Mouse (Mus musculus): ENCODE measurements around the gene Cpn2.

Gene Cpn2

DNA sequence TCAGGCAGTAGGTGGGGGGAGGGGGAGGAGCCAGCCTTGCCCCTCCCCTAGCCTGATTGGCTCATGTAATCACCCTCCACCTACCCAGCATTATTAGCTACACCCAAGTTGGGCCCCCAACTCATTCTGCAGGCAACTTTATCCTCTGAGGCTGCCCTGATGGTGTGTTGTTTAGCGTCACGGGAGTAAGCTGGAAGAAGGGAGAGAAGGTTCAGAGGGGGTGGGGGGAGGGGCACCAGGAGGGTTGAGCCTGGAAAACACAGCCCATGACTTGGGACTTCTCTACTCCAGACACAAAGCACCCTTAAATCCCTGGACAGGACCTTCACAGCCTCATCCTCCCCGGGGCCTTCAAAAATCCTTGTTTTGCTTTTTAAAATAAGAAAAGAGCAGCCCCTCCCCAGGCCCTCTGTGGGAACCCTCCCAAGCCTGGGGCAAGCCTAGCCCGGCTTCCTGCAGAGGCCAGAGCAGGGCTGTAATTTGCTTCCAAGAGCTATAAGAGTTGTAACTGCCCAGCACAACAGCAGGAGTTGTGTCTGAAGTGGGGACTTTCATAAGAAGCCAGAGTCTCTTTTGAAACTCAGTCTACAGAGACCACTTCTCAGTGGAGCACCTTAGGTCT is 13.5 kb upstream of the Cpn2 start:
- no peak for DNase-seq (ENCODE audit: low spot score)

DNA sequence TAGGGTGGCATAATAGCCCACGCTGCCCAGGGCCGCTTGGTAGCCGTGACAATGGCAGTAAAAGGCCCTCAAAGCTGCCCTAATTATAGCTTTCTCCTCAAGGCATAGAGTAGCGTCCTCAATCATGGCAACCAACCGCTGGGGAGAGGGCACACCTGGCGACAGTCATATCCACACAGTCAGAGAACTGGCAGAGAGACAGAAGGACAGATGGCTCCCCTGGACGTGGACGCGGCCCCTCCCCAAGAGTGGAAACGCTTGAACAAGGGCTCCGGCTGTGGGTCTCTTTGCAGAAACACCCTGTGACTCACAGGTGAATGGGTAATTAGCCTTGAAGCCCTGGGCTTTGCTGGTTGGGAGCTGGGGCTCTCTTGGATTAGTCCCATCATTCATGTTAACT is 11.1 kb upstream of the Cpn2 start:
- DNase-seq (ENCODE audit: low spot score) = no peak

DNA sequence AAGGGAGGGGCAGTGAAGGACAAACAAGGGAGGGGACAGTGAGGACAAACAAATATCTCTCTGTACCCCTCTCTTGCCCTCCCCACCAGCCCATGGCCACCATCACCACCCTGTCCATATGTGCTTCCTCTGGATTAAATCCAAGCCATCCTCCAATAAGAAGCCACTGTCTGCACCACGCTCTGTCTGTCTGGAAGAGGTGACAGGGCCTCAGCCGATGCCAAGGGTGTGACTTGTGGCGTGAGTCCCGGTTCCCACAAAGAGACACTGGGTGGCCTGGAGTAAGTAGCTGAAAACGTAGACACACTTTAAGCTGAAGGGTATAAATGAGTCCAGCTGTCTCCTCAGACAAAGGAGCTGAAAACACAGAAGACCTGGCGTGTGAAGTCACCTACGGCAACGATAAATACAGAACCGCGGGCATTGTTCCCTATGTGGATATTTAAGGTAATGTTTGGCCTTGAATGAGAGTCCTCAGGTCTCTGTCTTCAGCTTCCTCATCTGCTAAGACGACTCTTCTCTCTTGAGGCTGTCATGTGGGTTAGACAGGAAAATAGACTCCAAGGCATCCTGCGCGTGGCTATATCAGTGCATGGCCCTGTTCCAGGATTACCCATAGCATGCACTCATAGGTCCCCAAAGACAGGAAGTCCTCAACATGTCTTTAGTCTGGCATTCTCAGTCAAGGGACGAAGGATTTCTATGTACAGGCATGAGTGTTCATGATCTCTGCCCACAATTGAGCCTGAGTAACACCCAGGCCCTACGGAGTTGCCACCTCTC is 8.4 kb upstream of the Cpn2 start:
- no peak for DNase-seq (ENCODE audit: low spot score)

DNA sequence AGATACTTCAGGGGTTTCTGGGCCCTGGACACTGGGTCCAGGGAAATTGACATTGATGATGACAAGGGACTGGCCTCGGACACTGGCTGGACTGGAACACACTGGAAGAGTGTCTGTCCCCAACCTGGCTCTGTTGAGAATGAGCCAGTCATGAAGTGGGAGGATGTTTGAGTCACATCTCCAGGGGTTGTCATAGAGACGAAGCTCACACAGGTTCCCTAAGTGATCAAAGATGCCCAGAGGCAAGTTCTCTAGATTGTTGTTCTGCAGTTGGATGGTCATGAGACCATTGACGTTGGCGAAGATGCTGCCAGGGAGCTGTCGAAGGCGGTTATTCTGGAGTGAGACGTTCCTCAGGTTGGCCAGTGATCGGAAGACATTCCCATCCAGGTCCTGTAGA is 5.8 kb upstream of the Cpn2 start:
- no peak for DNase-seq (ENCODE audit: low spot score)

DNA sequence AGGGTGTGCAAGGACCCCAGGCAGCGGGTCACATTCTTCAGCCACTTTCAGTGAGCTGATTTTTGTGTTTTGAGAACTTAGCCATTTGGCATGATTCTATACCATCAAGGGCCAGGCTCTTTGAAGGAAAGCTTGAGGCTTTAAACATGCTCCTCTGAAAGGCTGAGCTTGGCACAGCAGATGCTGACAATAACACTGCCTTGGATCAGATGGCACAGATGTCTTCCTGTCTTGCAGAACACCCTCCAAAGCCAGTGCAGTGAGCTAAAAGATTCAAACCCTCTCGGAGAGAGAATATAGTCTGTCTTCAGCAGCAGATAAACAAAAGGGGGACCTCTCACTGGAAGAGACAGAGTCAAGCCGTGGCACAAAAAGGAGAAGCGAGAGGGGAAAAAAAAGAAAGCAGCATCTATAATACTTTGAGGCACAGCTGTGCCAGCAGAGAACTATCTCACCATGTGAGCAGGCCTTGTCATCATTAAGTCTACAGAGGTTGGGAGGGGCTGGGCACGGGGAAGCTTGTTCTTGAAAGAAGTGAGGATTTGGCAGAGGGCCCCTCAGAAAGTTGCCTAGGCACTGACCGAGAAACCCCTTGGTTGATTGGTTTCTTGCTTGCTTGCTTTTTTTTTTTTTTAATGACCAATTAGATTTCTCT is 4.8 kb upstream of the Cpn2 start:
- DNase-seq (ENCODE audit: low spot score) = no peak

DNA sequence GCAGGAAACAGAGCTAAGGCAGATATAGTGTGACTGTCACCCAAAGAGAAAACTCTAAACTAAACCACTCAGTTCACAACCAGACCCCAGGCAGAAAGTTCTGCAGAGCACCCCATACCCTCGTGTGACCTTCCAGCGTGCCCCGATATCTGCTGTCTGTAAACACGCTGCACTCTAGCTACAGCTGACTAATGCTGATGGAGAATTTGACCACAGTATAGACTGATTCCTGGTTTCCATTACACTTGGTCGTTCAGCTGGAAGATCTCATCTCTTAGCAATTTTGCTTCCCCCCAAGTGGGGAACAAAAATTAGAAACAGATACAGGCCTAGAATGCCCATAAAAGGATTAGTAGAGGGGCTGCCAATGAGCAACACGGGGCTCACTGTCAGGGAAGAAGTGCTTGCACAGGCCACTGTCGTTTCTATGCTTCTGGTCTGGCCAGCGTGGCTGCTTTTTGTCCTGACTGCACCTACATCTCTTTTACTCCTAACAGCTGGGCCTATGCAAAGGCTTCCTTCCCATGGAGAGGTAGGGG is 4.0 kb upstream of the Cpn2 start:
- no peak for DNase-seq (ENCODE audit: low spot score)

DNA sequence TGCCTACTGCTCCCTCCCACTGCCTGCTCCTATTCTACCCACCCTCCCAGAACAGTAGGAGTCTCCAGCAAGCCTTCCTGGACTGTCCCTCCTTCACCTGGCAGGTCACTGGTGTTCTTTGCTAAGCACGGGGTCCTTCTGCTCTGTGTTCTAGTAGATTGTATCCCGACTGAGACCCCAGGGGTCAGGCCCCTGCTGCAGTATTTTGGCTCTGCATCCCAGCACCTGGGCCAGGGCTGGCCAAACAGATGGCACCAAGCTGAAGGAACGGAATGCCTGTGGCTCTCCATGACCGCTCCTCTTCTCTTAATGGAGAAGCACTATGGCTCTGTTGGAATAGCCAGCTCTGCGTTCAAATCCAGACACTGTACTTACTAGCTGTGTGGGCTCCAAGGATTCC is 738 bp downstream of the Cpn2 start:
- no peak for DNase-seq (ENCODE audit: low spot score)

DNA sequence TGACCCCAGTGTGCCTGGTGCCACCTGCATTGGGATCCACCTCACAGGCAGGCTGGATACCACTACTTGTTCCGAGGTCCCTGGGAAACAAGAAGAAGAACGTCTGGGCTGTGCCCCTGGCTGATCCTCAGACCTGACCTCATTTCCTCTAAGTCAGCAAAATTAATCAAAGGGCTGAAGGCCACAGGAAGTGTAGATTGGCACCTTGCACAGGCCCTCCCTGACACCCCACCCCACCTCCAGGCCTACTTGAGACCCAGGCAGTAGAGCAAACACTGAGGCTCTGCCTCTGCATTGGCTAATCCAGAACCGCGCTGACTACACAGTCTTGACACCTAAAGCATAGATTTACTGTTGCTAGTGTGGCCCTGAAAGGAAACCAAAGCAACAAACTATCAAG is 1.7 kb downstream of the Cpn2 start:
- no peak for DNase-seq (ENCODE audit: low spot score)

DNA sequence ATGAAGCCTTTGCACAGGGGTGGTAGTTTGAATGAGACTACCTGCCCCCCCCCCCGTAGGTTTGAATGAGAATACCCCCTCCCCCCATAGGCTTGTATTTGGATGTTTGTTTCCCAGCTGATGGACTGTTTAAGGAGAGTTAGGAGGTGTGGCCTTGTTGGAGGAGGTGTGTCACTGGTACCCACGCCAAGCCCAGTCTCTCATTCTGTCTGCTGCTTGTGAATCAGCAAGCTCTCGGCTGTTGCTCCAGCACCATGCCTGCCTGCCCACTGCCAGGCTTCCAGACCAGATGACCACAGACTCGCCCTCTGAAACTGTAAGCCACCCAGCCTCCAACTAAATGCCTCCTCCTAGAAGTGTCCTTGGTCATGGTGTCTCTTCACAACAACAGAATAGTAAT is 4.1 kb downstream of the Cpn2 start:
- DNase-seq (ENCODE audit: low spot score) = no peak

DNA sequence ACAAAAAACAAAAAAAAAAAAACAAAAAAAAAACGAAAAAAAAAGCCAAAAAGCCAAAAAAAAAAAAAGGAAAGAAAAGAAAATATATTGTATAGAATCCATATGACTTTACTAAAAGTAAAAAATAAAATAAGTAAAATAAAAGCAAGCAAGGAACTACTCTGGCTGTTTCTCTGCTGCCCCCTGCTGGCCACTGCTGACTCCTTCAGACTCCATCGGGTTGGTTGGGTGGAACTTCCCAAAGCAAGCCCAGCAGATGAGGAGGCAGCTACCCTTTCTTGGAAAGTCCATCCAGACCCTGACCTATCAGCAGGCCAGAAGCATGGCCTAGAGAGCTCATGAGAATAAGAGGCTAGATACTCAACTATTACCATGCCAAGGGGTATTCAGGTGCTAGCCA is 4.6 kb downstream of the Cpn2 start:
- peak; percentile 75 for DNase-seq (ENCODE audit: low spot score)

DNA sequence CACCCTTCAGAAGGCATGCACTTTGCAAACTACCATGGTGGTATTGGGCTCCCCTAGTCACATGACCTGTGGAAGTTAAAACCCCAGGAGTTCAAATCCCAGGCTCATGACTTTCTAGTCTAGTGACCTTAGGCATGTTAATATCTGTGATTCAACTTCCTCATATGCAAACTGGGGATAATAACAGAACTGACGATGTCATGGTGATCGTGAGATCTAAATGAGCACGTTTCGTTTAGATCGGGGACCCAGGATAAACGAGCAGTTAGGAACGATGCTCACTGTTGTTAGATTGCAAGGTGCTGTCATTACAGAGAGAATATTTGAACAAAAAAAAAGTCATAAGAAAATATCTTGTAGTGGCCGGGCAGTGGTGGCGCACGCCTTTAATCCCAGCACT is 5.1 kb downstream of the Cpn2 start:
- no peak for DNase-seq (ENCODE audit: low spot score)

DNA sequence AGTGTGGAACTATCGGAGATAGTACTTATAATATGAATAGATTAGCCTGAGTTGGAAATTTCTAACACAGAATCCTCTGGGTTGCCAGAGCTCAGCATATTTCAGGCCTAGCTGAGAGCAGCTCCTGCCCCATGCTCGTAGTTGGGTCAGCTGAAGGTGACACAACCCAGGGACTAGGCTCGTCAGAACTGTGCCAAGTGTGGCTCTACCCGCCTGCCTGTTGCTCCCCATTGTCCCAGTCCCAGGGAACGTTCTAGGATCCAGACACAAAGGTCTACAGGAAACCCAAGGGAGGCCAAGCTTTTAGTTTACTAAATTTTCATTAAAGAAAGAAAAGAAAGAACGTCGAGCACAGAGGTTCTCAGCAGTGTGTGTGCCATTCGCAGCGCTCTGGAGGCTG is 6.0 kb downstream of the Cpn2 start:
- DNase-seq (ENCODE audit: low spot score) = no peak

DNA sequence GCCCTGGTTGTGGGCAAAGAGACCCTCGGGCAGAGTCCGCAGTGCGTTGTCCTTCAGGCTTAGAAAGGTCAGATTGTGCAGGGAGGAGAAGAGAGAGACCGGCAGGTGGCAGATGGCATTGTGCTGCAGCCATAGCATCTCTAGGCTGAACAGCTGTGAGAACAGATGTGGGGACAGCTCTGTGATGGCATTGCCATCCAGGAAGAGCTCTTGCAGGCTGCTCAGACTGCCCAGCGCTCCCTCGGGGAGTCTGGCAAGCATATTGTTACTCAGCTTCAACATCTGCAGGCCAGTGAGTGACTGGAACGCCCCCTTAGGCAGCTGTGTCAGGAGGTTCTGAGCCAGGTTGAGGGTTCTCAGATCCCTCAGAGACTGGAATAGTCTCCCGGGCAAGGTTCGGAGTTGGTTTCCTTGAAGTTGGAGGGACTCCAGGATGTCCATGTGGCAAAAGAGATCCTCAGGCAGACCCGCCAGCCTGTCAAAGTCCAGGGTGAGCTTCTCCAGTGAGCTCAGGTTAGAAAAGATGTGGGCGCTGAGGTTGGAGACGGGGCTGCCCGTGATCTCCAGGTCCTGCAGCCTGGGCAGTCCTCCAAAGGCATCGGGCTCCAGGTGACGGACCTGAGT is 7.2 kb downstream of the Cpn2 start:
- DNase-seq (ENCODE audit: low spot score) = no peak

DNA sequence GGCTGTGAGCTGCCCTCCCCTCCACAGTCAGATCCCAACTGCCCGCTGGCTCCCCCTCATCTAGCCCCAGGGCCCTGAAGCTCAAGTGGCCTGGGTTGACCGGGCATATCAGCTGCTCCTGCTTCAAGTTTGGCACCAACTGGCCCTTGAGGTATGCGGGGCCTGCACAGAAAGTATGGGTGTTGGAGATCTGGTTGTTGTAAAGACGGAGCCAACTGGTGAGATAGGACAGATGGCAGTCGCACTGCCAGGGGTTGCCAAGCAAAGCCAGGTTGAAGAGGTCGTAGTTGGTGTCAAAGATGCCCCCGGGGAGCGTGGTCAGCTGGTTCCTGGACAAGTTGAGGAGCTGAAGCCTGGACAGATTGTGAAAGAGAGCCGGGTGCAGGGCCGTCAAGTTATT is 7.9 kb downstream of the Cpn2 start:
- DNase-seq (ENCODE audit: low spot score) = no peak

DNA sequence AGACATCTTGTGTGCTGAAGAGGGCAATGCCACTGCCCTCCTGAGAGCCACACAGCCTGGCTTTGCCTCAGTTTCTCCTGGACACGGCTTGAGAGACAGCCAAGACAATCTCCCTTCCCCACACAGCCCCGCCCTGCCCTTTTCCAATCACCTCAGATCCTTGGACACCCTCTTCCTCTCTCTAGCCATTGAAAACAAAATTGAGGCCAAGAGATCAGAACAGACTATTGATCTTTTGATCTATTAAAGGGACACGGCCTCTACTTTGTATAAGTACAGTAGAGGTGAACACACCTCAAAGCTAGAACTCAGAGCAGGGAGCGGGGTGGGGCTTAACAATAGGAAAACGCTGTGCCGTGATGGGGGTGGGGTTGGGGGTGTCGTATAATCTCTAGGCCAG is 8.9 kb downstream of the Cpn2 start:
- no peak for DNase-seq (ENCODE audit: low spot score)

DNA sequence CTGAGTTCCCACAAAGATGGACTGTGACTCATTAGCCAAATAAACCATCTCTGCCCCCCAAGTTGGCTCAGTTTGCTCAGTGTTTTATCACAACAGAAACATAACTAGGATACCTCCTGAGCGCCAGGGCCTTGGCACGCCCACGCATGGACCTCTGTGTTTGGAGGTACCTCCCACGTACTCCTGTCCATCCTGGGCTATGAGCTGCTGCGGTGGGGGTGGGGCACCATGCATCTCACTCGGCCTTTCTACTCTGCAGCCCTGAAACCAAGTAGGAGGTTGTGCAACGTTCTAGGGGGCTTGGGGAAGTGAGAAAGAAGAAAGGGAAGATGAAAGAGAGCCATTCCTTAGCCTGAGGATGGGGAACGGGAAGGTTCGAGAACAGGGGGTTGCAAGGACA is 9.6 kb downstream of the Cpn2 start:
- DNase-seq (ENCODE audit: low spot score) = no peak

DNA sequence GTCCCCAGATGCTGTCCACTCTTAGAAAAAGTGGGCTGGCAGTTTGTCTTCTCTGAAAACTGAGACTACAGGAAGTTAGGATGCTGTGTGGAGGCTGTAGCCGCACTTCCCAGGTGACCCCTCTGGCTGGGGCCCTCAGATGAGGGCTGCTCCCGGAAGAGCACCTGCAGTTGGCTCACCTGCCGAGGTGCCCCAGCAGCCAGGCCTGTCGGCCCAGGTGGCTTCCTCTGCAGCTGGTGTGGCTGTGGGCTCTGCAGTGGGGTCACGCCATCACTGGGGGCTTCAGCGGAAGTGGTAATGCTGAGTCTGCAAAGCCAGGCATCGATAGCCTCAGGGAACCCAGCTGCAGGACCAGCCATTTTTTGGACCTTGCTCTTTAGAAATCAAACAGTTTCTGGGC is 12.2 kb downstream of the Cpn2 start:
- no peak for DNase-seq (ENCODE audit: low spot score)

DNA sequence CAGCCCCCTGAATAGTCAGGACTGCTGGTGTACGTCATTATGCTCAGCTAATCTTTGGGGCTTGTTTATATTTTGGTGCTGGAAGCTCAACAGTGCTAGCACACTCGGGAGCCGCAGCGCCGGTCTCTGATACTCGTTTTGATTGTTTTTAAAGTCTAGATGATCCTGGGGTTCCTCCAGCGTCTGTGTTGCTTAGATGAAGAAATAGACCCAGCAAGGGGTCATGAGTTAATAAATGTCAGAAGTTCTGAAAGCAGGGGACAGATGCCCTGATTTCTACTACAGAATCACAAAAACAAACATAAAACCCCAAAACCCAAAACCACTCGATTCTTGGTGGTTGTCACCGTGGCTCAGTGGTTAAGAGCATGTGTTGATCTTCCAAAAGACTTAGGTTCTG is 13.4 kb downstream of the Cpn2 start:
- no peak for DNase-seq (ENCODE audit: low spot score)

DNA sequence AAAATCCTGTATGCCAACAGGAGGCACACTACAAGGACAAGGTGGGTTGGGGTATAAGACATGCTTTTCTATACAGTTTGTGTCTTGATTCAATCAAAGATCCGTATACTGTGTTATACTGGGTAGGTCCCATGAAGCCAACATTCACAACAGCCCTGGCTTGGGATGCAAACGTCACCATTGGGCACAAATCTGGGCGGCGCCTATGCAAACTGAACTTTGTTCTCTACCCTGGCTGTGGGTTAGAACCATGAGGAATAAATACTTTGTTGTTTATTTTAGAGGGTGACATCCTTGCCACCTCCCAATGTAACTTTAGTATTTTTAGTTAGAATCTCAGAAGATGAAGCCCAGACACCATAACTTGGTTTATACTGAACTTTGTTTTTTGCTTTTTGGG is 13.9 kb downstream of the Cpn2 start:
- DNase-seq (ENCODE audit: low spot score) = no peak

DNA sequence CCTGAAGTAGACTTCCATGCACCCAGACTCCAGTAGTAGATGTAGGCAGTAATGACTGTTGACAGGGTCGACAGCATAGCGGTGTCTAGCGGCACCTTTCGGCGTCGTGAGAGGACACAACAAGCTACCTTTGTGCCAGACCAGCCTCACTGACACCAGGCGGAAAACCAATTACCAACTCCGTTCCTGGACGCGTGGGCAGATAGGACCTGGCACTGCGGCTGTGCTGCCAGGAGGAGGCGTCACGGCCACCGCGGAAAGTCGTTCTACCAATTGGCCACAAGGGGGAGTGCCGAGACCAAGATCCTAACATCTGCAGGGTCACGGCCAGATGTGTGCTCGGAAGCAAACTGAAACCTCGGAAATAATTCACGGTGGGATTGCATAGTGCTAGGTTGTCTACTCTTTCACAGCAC is 15.3 kb downstream of the Cpn2 start:
- peak; percentile 84 for DNase-seq (ENCODE audit: low spot score)

DNA sequence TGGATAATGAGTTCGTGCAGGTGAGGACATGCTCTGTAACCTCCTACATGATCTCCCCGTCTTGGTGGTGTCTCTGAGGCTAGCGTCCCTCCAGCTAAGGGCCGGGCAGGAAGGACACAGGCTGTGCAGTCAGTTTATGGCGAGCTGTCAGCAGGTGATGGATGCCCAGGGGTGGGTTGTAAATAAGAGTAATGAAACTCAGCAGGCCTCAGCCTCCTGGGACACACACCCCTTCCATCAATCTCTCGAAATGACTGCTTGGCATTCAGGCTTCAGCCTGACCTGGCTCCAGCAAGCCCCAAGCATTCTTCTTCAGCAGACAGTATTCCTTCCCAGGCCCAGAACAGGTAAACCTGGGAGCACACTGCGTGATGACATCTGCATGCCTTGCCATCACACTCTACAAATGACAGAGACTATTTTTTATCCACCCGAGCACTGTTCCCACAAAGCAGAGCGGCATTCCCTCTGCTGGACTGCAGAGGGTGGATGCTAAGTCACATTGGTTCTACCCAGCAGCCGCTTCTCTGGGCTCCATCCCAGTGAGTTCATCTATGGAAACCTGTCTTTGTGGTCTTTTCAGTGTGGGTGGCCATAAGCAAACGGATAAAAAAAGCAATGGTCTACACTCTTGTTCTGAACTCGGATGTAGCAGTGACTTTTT is 23.1 kb downstream of the Cpn2 start:
- DNase-seq (ENCODE audit: low spot score) = no peak

DNA sequence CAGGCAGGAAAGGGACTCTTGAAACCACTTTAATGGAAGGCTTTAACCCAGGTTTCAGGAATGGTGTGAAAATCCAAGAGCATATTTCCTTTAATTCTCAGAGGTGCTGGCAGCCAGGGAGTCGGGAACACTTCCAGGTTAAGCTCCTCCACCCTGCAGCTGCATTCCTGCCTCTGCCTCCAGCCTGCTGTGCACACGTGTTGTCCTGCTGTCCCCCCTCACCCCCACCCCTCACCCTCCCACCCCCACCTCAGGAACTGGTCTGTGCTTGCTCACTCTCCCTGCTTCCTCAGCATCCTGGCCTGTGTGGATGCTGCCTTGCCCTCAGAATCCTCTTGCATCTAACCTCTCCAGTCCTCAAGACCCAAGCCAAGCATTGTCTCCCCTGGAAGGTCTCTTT is 25.7 kb downstream of the Cpn2 start:
- DNase-seq (ENCODE audit: low spot score) = no peak

All from layer of hippocampus, adult 11-12 months (tissue).